Mouse (Mus musculus) brain, adult 2 months (tissue): ENCODE data around the gene Zfp428.
"Not testable (repeated sequence)": the region's sequence is repeated elsewhere in the genome, so short reads cannot be mapped to it uniquely, and the experiment has no call there.

ENCODE experiments used
- DNase-seq: peaks from one replicate; pipeline ENCODE4 v3.0.0; 2011; ENCODE audit warnings: low read depth, low spot score

The Zfp428 gene

GRCm38 (mm10) chr7:24519130-24519529 lies 12.3 kb downstream of the Zfp428 start:
- DNase-seq = no peak

- DNase-seq = not testable (repeated sequence)
Measured at GRCm38 (mm10) chr7:24520054-24520453, 13.2 kb downstream of the Zfp428 start.

- no peak for DNase-seq
Measured at GRCm38 (mm10) chr7:24522805-24523204, 16.0 kb downstream of the Zfp428 start.

GRCm38 (mm10) chr7:24523723-24524122 lies 16.9 kb downstream of the Zfp428 start:
- DNase-seq = no peak

DNA sequence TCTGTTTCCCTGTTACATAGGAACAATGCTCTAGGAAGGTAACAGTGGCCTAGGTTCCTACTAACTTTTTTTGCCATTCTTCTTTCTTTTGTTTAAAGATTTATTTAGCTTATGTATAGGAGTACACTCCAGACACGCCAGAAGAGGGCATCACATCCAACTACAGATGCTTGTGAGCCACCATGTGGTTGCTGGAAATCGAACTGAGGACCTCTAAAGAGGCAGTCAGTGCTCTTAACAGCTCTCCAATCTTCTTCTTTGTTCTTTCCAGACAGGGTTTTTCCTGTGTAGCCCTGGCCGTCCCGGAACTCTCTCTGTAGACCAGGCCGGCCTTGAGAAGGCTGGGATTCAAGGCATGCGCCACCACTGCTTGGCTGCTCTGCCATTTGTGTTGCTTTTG lies 18.2 kb downstream of the Zfp428 start:
- DNase-seq = no peak

- DNase-seq = peak; percentile 76
Measured at GRCm38 (mm10) chr7:24525686-24526420, 19.0 kb downstream of the Zfp428 start.

GRCm38 (mm10) chr7:24528861-24529260 lies 22.1 kb downstream of the Zfp428 start:
- no peak for DNase-seq

GRCm38 (mm10) chr7:24529580-24529979 lies 22.8 kb downstream of the Zfp428 start:
- no peak for DNase-seq

DNA sequence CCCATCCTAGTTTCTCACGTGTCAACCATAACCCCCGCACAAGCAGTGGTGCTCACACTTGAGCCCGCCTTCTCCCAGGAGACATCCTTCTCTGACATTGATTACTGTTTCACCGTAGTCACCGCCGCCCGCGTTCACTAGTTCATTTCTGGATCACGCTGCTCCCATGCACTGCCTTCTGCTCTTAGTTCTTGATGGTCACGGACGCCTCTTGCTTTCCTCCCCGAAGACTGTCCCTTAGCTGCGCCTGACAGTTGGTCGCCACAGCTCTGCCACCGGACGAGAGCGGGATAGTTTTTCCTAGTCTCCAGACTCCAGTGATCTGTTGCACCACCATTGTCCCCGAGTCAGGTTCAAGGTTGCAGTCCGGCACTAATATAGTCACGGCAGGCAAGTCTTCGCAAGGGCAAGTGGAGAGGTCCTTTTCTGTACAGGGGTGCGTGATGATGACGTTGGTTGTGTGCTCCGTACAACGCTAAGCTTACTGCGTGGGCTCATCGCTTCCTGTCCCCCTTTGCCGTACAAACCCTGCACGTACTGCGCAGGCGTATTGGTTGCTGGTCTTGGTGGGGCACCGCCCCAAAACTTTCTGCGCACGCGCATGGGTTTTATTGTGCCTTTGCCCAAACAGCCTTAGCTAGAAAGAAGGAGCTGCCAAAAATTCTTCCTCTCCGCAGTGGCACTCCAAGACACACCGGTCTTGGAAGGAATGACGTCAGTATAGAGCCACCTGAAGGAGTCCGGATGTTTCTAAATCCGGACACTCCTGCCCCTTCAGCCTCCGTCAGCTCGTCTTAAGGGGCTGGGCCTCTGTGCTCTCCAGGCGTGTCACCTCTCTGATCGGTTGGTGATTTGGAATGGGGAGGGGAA lies 23.5 kb downstream of the Zfp428 start, which contains the start of gene Irgq:
Gene Irgq (plus strand): TSS at position 628 of the 870 bp plus-strand sequence.
- peak; percentile 100 for DNase-seq

- peak; percentile 92 for DNase-seq
Measured at GRCm38 (mm10) chr7:24531211-24531971, 24.6 kb downstream of the Zfp428 start.

- no peak for DNase-seq
Measured at GRCm38 (mm10) chr7:24533031-24533571, 26.3 kb downstream of the Zfp428 start.

DNA sequence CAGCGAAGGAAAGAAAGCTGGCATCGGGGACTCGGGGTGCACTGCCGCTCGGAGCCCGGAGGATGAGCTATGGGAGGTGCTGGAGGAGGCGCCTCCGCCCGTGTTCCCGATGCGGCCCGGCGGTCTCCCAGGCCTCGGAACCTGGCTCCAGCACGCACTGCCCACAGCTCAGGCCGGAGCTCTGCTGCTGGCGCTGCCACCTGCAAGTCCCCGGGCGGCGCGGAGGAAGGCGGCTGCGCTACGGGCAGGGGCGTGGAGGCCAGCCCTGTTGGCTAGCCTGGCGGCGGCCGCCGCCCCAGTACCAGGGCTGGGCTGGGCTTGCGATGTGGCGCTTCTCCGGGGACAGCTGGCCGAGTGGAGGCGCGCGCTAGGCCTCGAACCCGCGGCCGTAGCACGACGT lies 27.0 kb downstream of the Zfp428 start:
- DNase-seq = no peak

GRCm38 (mm10) chr7:24534301-24534700 lies 27.5 kb downstream of the Zfp428 start:
- no peak for DNase-seq

GRCm38 (mm10) chr7:24537081-24537480 lies 30.3 kb downstream of the Zfp428 start:
- DNase-seq = no peak

- peak; percentile 92 for DNase-seq
Measured at GRCm38 (mm10) chr7:24537591-24537990, 30.8 kb downstream of the Zfp428 start.

- peak; percentile 63 for DNase-seq
Measured at GRCm38 (mm10) chr7:24538154-24538553, 31.3 kb downstream of the Zfp428 start.

DNA sequence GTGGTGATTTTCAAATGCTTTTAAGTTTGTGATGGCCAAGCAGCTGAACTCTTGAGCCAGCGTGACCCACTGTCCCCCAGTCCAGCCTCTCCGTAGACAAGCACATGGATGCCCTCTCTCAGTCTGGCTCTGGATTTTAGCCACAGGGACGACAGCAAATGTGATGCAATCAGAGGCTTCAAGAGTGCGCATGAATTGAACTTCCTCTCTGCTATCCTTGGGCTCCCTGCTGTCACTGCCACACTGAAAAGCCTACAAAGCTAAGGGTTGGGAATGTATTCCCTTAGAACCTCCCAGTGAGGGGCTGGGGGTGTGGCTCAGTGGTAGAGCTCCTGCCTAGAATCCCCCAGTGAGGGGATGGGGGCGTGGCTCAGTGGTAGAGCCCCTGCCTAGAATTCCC lies 31.9 kb downstream of the Zfp428 start:
- DNase-seq = no peak

DNA sequence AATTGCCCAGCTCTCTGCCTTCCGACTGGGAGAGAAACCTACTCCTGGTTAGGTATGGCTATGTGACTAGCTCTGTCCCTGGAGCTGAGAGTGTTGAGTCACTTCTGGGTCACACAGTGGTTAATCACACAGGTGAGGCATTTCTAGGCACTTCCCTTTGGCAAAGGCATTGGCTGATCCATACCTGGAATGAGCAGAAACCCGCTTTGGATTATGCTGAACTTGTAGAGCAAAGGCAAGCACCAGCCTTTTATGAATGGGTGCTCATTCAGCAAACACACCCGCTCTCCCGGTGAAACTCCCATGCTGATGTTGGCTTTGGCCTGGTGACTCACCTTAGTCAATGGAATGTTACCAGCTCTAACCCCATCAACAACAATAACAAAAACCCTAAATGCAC lies 32.9 kb downstream of the Zfp428 start:
- DNase-seq = no peak

DNA sequence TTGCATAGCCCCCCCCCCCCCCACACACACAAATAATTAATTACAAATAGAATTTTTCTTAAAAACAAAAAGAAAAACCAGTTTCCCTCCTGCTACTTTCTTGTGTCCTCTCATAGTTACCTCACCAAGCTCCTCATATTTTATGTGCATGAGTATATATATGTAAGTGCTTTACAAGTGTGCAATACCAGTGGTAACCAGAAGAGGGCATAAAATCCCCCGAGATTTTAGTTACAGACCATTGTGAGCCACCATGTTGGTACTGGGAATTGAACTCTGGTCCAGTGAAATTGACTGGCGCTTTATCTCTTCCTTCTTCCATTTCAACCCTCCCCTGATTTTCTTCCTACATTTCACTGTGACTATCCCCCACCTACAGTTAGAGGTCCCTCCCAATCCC lies 37.7 kb downstream of the Zfp428 start:
- DNase-seq = no peak

DNA sequence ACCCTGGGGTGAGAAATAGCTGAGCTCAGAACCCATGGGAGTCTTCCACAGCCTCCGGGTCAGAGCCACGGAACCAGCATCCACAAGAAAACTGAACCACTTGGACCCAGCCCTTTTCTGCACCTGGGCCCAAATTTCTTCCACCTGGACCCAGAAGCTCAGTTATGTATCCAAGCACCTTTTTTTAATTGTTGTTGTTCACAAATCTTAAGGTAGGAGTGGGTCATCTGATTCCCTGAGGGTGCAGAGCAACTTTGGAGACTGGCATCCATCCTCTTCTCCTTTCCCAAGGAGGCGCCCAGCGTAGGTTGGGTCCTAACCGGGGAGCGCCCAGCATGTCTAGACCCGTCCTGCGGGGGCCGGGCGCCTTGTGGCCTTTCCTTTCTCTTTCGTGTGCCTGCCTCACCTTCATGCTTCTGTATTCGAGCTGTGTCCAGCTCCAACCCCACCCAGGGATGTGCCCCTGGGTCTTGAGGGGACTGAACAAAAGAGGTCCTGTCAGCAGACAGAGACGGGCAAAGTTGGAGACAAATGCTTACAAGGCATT lies 39.3 kb downstream of the Zfp428 start, which contains the start of the genes Pinlyp and Xrcc1:
Gene Pinlyp (minus strand): TSS at position 51 of the 547 bp plus-strand sequence.
Gene Xrcc1 (plus strand): TSS at position 222 of the 547 bp plus-strand sequence.
- no peak for DNase-seq
